Mouse (Mus musculus) lung, postnatal 0 days (tissue): ENCODE measurements around the gene Bad. TPM values are rescaled to one million over a fixed set of nuclear protein-coding genes. Genes with fewer than 3 reads are reported as not detected.

ENCODE experiments used
- ATAC-seq: fragments of 200-750 bp; cut with Nextera tagmentation; 2 replicates; pipeline ENCODE4 v1.8.0; 2017; ENCODE audit warnings: moderate library complexity
- DNase-seq: peaks from one replicate; pipeline ENCODE4 v3.0.0-alpha.2; 2016; ENCODE audit warnings: low spot score
- H3K27ac ChIP-seq: fragments of 300-500 bp; sonication (generic); 2 replicates; pipeline ENCODE4 v1.5.1; 2014; ENCODE audit warnings: antibody characterized with exemption, mild to moderate bottlenecking, low read length, mixed read lengths
- H3K27me3 ChIP-seq: fragments of 300-500 bp; sonication (generic); replicated peaks from 2 replicates; pipeline ENCODE4 v1.6.1; 2014; ENCODE audit warnings: low read length, mixed read lengths; ENCODE audit not compliant: insufficient read depth
- H3K36me3 ChIP-seq: fragments of 300-500 bp; sonication (generic); 2 replicates; pipeline ENCODE4 v1.6.1; 2014; ENCODE audit warnings: low read length, mixed read lengths; ENCODE audit not compliant: insufficient read depth
- H3K4me1 ChIP-seq: fragments of 300-500 bp; sonication (generic); 2 replicates; pipeline ENCODE4 v1.6.1; 2014; ENCODE audit warnings: antibody characterized with exemption, low read depth, low read length, mixed read lengths; ENCODE audit not compliant: insufficient read depth
- H3K4me2 ChIP-seq: fragments of 300-500 bp; sonication (generic); replicated peaks from 2 replicates; pipeline ENCODE4 v1.6.1; 2014; ENCODE audit warnings: low read depth, mild to moderate bottlenecking, low read length, moderate library complexity, mixed read lengths
- H3K4me3 ChIP-seq: fragments of 300-500 bp; sonication (generic); 2 replicates; pipeline ENCODE4 v1.5.1; 2014; ENCODE audit warnings: low read depth, low read length
- H3K9ac ChIP-seq: fragments of 300-500 bp; sonication (generic); replicated peaks from 2 replicates; pipeline ENCODE4 v1.6.1; 2014; ENCODE audit warnings: low read depth, mild to moderate bottlenecking
- H3K9me3 ChIP-seq: fragments of 300-500 bp; sonication (generic); 2 replicates; pipeline ENCODE4 v1.6.1; 2016; ENCODE audit warnings: low read length, mixed read lengths
- CTCF ChIP-seq: IDR thresholded peaks from 2 replicates; pipeline ENCODE4 v1.5.1; 2016; ENCODE audit warnings: antibody characterized with exemption, mild to moderate bottlenecking
- EP300 ChIP-seq: IDR thresholded peaks from 2 replicates; pipeline ENCODE4 v1.6.1; 2016; ENCODE audit warnings: antibody characterized with exemption, mild to moderate bottlenecking, control low read depth
- whole genome bisulfite sequencing: fragments of 180-500 bp; shearing (Covaris S2); extraction: QIAGEN DNeasy Blood & Tissue Kit; methylation state at CpG from one replicate; pipeline ENCODE4 v1.1.7; 2014; 5-methylcytosine and 5-hydroxymethylcytosine counted together
- polyA plus RNA-seq: library from polyadenylated mRNA; unstranded; fragments of >200 nt; fragmentation: Nextera tagmentation; extraction: Ambion mirVana; gene quantifications from 2 replicates; pipeline ENCODE4 v1.2.1, GENCODE M21; 2015

Gene Bad
- polyA plus RNA-seq, 1 experiment from 2014 or later, result 106 TPM

DNA sequence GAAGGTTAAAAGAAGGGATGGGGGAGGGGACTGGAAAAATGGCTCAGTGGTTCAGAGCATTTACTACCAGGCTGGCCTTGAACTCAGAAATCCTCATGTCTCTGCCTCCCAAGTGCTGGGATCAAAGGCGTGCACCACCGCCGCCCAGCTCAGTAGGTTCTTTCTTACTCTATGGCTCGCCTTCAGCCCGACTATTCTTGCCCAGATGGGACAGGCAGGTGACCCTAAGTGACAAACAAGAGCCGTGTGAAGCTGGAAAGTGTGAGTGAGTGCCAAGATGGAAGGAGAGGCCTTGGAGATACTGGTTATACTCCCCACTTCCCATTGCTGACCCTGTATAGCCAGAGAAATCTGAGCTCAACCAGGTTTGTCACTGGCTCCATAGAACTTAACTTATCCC is 2.0 kb downstream of the Bad start:
- Histone ChIP-seq H3K9ac (no peak overlapping the region), H3K27me3 (no peaks in the 10 kb centered on the region), H3K4me2 (no peak overlapping the region), H3K4me3 (no peak overlapping the region), H3K9me3 (no peaks in the 10 kb centered on the region), H3K36me3 (no peaks in the 10 kb centered on the region), H3K27ac (no peak overlapping the region), H3K4me1 (peaks cover 4% of the 10 kb centered on the region)
- TF ChIP-seq EP300 (no peak), CTCF (no peak)
- ATAC-seq (no peak), DNase-seq (no peak)
- 92% methylated on average over 6 of the region's 6 CpGs for WGBS

GRCm38 (mm10) chr19:6947742-6948141 is 6.1 kb downstream of the Bad start:
- no peak for DNase-seq
- peaks cover 5% of the 10 kb centered on the region for H3K4me1 ChIP-seq
- 61% methylated on average over 4 of the region's 4 CpGs for WGBS
- no peak overlapping the region for H3K4me3 ChIP-seq
- H3K36me3 ChIP-seq, result no peaks in the 10 kb centered on the region
- no peak overlapping the region for H3K4me2 ChIP-seq
- no peak overlapping the region for H3K27ac ChIP-seq
- no peak for ATAC-seq
- H3K27me3 ChIP-seq, result no peaks in the 10 kb centered on the region
- H3K9ac ChIP-seq, result no peak overlapping the region
- H3K9me3 ChIP-seq, result no peaks in the 10 kb centered on the region
- TF ChIP-seq CTCF, result no peak
- no peak for TF ChIP-seq EP300

- Histone ChIP-seq H3K9ac (no peak overlapping the region), H3K9me3 (no peaks in the 10 kb centered on the region), H3K36me3 (no peaks in the 10 kb centered on the region), H3K4me1 (peaks cover 6% of the 10 kb centered on the region; the same call in 1 of the 2 replicates), H3K4me3 (no peak overlapping the region), H3K27me3 (no peaks in the 10 kb centered on the region), H3K27ac (no peak overlapping the region), H3K4me2 (no peak overlapping the region)
- no peak for DNase-seq
- ATAC-seq, result no peak
- WGBS, result 80% methylated on average over 4 of the region's 4 CpGs
- TF ChIP-seq EP300 (no peak), CTCF (no peak)
These were observed 6.5 kb downstream of the Bad start for GRCm38 (mm10) chr19:6948186-6948585.

- no peak for DNase-seq
- Histone ChIP-seq H3K9me3 (no peaks in the 10 kb centered on the region), H3K36me3 (no peaks in the 10 kb centered on the region), H3K4me3 (no peak overlapping the region), H3K4me1 (peaks cover 16% of the 10 kb centered on the region; the same call in 1 of the 2 replicates), H3K9ac (no peak overlapping the region), H3K27ac (no peak overlapping the region), H3K4me2 (no peak overlapping the region), H3K27me3 (no peaks in the 10 kb centered on the region)
- no peak for ATAC-seq
- 83% methylated on average over 5 of the region's 5 CpGs for WGBS
- TF ChIP-seq EP300 (no peak), CTCF (no peak)
These were observed 7.9 kb downstream of the Bad start for GRCm38 (mm10) chr19:6949532-6949931.

DNA sequence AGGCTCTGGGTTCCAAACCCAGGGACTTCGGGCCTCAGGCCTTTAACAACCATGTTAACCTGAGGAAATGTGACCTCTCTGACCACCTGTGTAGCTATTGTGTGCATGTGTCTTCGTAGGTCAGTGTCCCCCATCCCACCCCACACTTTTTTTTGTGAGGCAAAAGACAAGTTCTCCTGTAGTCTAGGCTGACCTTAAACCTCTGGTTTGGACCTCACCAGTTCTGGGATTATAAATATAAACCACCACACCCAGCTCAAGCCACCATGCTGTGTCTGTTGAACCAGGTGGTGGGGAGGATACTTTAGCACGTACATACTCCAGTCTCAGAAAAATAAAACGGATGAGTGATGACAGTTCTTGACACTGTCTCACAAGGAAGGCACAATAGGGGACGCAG is 8.3 kb downstream of the Bad start:
- Histone ChIP-seq H3K27me3 (no peaks in the 10 kb centered on the region), H3K4me3 (peak overlapping the region; percentile 64), H3K9me3 (no peaks in the 10 kb centered on the region), H3K4me1 (peaks cover 16% of the 10 kb centered on the region; the same call in 1 of the 2 replicates), H3K4me2 (peak overlapping the region; percentile 91; the same call in 1 of the 2 replicates), H3K27ac (no peak overlapping the region), H3K36me3 (no peaks in the 10 kb centered on the region), H3K9ac (peak overlapping the region; percentile 69)
- no peak for TF ChIP-seq EP300
- no peak for TF ChIP-seq CTCF
- WGBS, result 62% methylated on average over 5 of the region's 5 CpGs
- DNase-seq (no peak), ATAC-seq (no peak)

DNA sequence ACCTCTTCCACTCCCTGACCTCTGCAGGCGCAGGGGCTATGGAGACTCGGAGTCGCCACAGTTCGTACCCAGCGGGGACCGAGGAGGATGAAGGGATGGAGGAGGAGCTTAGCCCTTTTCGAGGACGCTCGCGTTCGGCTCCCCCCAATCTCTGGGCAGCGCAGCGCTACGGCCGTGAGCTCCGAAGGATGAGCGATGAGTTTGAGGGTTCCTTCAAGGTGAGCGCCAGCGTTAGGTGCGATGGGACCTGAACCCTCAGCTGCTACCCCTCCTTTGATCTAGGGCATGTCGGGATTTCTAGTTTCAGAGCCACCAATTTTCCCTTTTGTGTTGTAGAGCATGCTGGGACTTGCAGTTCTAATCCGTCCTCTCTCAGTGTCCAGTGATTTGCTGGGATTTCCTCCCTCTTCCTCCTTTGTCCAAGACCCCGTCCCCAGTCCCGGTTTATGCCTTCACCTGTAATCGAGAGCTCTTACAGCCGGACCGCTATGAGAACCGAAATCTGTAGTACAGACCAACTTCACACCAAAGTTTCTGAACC is 9.0 kb downstream of the Bad start:
- WGBS, result under 1% methylated on average over 26 of the region's 28 CpGs
- DNase-seq, result peak; percentile 75
- peak; percentile 3; the same call in 1 of the 2 replicates for ATAC-seq
- peak overlapping the region; percentile 99 for H3K27ac ChIP-seq
- H3K9ac ChIP-seq, result peak overlapping the region; percentile 69
- TF ChIP-seq CTCF (no peak), EP300 (no peak)
- H3K9me3 ChIP-seq, result no peaks in the 10 kb centered on the region
- H3K36me3 ChIP-seq, result 0 out of 2 replicates have a peak, but pooled peaks cover under 1% of the 10 kb centered on the region
- H3K4me3 ChIP-seq, result peak overlapping the region; percentile 64
- no peaks in the 10 kb centered on the region for H3K27me3 ChIP-seq
- H3K4me2 ChIP-seq, result peak overlapping the region; percentile 91
- H3K4me1 ChIP-seq, result peaks cover 16% of the 10 kb centered on the region; the same call in 1 of the 2 replicates
